Mouse (Mus musculus): ENCODE measurements around the gene Mrpl19.

GRCm38 (mm10) chr6:81975971-81976621 lies 10.3 kb upstream of the Mrpl19 start:
- TF ChIP-seq CTCF (IDR thresholded peaks at IDR 0.05) (peak; percentile 92), EP300 (IDR thresholded peaks at IDR 0.05) (no peak)

Measured in lung, postnatal 0 days (tissue).